Mouse (Mus musculus): ENCODE measurements around the gene Slc23a4.

DNA sequence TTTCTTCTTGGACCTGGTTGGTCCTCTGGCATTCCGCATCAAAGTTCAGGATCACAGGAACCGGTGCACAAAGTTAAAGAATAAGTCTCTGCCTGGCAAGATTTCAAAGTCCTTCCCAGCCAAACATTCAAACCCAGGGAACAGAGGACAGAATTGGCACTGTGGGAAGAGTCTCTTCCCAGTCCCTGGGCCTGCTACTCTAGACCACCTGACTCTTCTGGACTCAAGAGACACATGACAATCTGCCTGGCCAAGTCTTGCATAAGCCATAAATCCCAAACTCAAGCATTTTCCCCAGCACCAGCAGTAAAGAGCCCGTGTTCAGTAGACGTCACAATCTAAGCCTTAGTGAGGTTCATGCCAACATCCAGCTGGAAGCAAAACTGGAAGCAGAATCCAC lies 81.5 kb downstream of the Slc23a4 start:
- TF ChIP-seq POLR2A (IDR thresholded peaks at IDR 0.05; ENCODE audit: borderline replicate concordance, low read depth, low read length) (no peak), CTCF (IDR thresholded peaks at IDR 0.05; ENCODE audit: low read depth, low read length) (no peak)
